Mouse (Mus musculus) megakaryocyte, embryonic 14.5 days (primary cell): ENCODE measurements around the gene Tmem246.

Experiments
- FLI1 ChIP-seq: IDR thresholded peaks from 2 replicates; pipeline ENCODE4 v1.6.1; 2012; ENCODE audit warnings: low read length, inconsistent platforms, mixed read lengths
- GATA1 ChIP-seq: IDR thresholded peaks from 3 replicates; pipeline ENCODE4 v1.6.1; 2012; ENCODE audit warnings: mixed read lengths, low read length, inconsistent platforms, borderline replicate concordance

GRCm38 (mm10) chr4:49536671-49537070 lies 61.0 kb downstream of the Tmem246 start:
- TF ChIP-seq GATA1 (no peak), FLI1 (no peak)
